Mouse (Mus musculus): Measurements from ENCODE around the gene Lce1e. TPM values are rescaled to one million over a fixed set of nuclear protein-coding genes. Genes with fewer than 3 reads are reported as not detected.
"Not testable (repeated sequence)": the region's sequence is repeated elsewhere in the genome, so short reads cannot be mapped to it uniquely, and the experiment has no call there.

The Lce1e gene
- polyA plus RNA-seq, 2 experiments = not detected

DNA sequence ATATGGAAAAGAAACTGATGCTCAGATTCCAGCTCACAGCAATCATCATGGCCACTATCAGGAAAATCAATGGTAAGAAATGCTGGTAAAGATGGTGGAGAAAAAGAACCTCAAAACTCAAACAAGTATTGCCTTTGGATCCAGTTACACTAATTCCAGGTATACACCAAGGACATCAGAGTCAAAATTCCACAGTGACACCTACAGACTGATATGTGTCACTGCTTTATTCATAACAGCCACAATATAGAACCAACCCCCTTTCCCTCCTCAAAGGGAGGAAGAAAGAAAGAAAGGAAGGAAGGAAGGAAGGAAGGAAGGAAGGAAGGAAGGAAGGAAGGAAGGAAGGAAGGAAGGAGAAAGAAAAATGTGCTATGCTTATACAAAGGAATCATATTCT, 6.2 kb upstream of the Lce1e start:
- Histone ChIP-seq H3K9ac (ENCODE audit: low read depth, low read length, severe bottlenecking) (no peak overlapping the region), H3K36me3 (ENCODE audit: control insufficient read depth, insufficient read depth, low read length) (no peaks in the 10 kb centered on the region), H3K27ac (replicated peaks; ENCODE audit: low read depth, low read length) (no peak overlapping the region), H3K27me3 (ENCODE audit: control insufficient read depth, insufficient read depth, low read length) (no peaks in the 10 kb centered on the region), H3K4me2 (replicated peaks; ENCODE audit: low read depth, low read length, severe bottlenecking) (no peak overlapping the region), H3K4me1 (ENCODE audit: control insufficient read depth, insufficient read depth, low read length) (no peaks in the 10 kb centered on the region), H3K4me3 (replicated peaks; ENCODE audit: low read length) (no peak overlapping the region), H3K9me3 (ENCODE audit: control insufficient read depth, low read length) (no peaks in the 10 kb centered on the region)
- DNase-seq (ENCODE audit: low spot score) (no peak), ATAC-seq (ENCODE audit: low FRiP score, low read depth) (no peak)
- TF ChIP-seq POLR2A (IDR thresholded peaks at IDR 0.05; ENCODE audit: borderline replicate concordance, extremely low read depth, insufficient read depth, insufficient read length) = no peak

DNA sequence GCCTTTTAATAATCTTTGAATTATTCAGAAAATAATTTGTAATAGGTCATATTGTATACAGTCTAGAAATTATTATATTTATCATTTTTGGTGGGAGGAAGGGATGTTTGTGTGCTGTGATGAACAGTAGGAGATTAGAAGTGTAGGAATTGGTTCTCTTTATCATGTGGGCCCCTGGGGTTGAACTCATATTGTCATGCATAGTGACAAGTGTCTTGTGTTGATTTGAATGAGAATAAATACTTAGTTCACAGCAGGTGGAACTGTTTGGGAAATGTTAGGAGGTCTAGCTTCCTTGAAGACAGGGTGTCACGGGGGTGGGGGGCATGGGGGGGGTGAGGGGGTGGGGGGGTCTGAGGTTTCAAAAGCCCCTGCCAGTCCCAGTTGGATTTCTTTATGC, 14.3 kb downstream of the Lce1e start:
- Histone ChIP-seq H3K27me3 (ENCODE audit: control insufficient read depth, insufficient read depth, low read length) (no peaks in the 10 kb centered on the region), H3K27ac (replicated peaks; ENCODE audit: low read depth, low read length) (no peak overlapping the region), H3K4me1 (ENCODE audit: control insufficient read depth, insufficient read depth, low read length) (no peaks in the 10 kb centered on the region), H3K9me3 (ENCODE audit: control insufficient read depth, low read length) (no peaks in the 10 kb centered on the region), H3K4me2 (replicated peaks; ENCODE audit: low read depth, low read length, severe bottlenecking) (no peak overlapping the region), H3K9ac (ENCODE audit: low read depth, low read length, severe bottlenecking) (no peak overlapping the region), H3K36me3 (ENCODE audit: control insufficient read depth, insufficient read depth, low read length) (no peaks in the 10 kb centered on the region), H3K4me3 (replicated peaks; ENCODE audit: low read length) (no peak overlapping the region)
- ATAC-seq (ENCODE audit: low FRiP score, low read depth) (no peak), DNase-seq (ENCODE audit: low spot score) (no peak)
- 43% methylated on average over 1 of the region's 1 CpGs for WGBS
- TF ChIP-seq POLR2A (IDR thresholded peaks at IDR 0.05; ENCODE audit: borderline replicate concordance, extremely low read depth, insufficient read depth, insufficient read length) = no peak

DNA sequence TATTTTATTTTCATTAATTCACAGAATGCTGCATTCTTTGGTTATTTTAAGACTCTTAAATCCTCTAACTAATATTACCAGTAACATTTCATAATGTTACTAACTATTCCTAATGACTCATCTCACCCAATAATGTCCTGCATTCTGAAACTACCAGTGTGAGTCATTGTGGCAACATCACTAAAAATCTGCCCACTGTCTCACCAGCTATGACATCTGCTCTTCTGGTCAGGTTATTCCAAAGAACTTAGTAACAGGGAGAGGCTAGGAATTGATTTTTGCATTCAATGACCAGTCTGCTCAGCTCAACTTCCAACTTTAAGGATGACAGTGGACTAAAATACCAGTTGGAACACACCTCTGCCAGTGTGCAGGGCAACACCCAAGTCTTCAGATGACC, 17.2 kb downstream of the Lce1e start:
- Histone ChIP-seq H3K9ac (ENCODE audit: low read depth, low read length, severe bottlenecking) (no peak overlapping the region), H3K9me3 (ENCODE audit: control insufficient read depth, low read length) (no peaks in the 10 kb centered on the region), H3K4me3 (replicated peaks; ENCODE audit: low read length) (no peak overlapping the region), H3K4me1 (ENCODE audit: control insufficient read depth, insufficient read depth, low read length) (no peaks in the 10 kb centered on the region), H3K27me3 (ENCODE audit: control insufficient read depth, insufficient read depth, low read length) (no peaks in the 10 kb centered on the region), H3K4me2 (replicated peaks; ENCODE audit: low read depth, low read length, severe bottlenecking) (no peak overlapping the region), H3K27ac (replicated peaks; ENCODE audit: low read depth, low read length) (no peak overlapping the region), H3K36me3 (ENCODE audit: control insufficient read depth, insufficient read depth, low read length) (no peaks in the 10 kb centered on the region)
- no peak for TF ChIP-seq POLR2A (IDR thresholded peaks at IDR 0.05; ENCODE audit: borderline replicate concordance, extremely low read depth, insufficient read depth, insufficient read length)
- ATAC-seq (ENCODE audit: low FRiP score, low read depth) = no peak
- no peak for DNase-seq (ENCODE audit: low spot score)

DNA sequence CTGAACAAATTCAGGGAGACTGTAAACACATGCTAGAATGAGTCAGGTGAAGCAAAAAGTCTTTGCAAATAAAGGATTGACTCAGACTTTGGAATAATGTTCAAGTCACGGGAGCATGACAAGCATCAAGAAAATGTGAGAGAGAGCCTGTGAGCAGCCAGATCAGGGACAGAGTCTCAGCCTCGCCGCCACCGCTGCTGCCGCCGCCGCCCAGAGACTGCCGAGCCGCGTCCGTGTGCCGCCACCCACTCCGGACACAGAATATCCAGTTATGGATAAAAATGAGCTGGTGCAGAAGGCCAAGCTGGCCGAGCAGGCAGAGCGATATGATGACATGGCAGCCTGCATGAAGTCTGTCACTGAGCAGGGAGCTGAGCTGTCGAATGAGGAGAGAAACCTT, 19.7 kb downstream of the Lce1e start:
- not testable (repeated sequence) for H3K27me3 ChIP-seq (ENCODE audit: control insufficient read depth, insufficient read depth, low read length); H3K36me3 ChIP-seq (ENCODE audit: control insufficient read depth, insufficient read depth, low read length); H3K9ac ChIP-seq (ENCODE audit: low read depth, low read length, severe bottlenecking); H3K4me2 ChIP-seq (replicated peaks; ENCODE audit: low read depth, low read length, severe bottlenecking); DNase-seq (ENCODE audit: low spot score); H3K27ac ChIP-seq (replicated peaks; ENCODE audit: low read depth, low read length); ATAC-seq (ENCODE audit: low FRiP score, low read depth); H3K9me3 ChIP-seq (ENCODE audit: control insufficient read depth, low read length); H3K4me1 ChIP-seq (ENCODE audit: control insufficient read depth, insufficient read depth, low read length); H3K4me3 ChIP-seq (replicated peaks; ENCODE audit: low read length)
- WGBS = 72% methylated on average over 16 of the region's 16 CpGs

DNA sequence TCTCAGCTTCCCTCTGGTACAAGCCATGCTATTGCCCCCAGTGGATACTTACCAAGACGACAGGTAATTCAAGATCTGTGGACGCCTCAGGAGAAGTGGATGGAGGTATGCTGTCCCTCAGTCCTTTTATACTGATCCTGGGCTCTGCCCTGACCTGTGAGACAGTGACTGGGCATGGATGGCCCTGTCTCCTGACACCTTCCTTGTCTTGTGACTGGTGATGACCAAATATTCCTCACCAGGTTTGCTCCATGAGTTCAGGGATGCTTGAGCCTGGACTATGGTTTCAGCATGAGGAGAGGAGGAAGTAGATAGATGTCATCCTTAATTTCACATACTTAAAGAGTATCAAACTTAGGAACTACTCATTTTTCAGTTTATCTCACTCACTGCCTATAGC, 21.8 kb downstream of the Lce1e start, which contains the start of gene Lce1d:
Lce1d (minus strand) TSS at position 101 of the 400 bp plus-strand sequence.
- Histone ChIP-seq H3K9me3 (ENCODE audit: control insufficient read depth, low read length) (no peaks in the 10 kb centered on the region), H3K9ac (ENCODE audit: low read depth, low read length, severe bottlenecking) (no peak within 1 kb of the TSS), H3K36me3 (ENCODE audit: control insufficient read depth, insufficient read depth, low read length) (no peaks in the 10 kb centered on the region), H3K4me3 (replicated peaks; ENCODE audit: low read length) (no peak within 1 kb of the TSS), H3K27ac (replicated peaks; ENCODE audit: low read depth, low read length) (no peak within 1 kb of the TSS), H3K4me2 (replicated peaks; ENCODE audit: low read depth, low read length, severe bottlenecking) (no peak within 1 kb of the TSS), H3K4me1 (ENCODE audit: control insufficient read depth, insufficient read depth, low read length) (no peaks in the 10 kb centered on the region), H3K27me3 (ENCODE audit: control insufficient read depth, insufficient read depth, low read length) (no peaks in the 10 kb centered on the region)
- 64% methylated on average over 2 of the region's 2 CpGs for WGBS
- DNase-seq (ENCODE audit: low spot score) (no peak), ATAC-seq (ENCODE audit: low FRiP score, low read depth) (no peak)
- TF ChIP-seq POLR2A (IDR thresholded peaks at IDR 0.05; ENCODE audit: borderline replicate concordance, extremely low read depth, insufficient read depth, insufficient read length) = no peak

DNA sequence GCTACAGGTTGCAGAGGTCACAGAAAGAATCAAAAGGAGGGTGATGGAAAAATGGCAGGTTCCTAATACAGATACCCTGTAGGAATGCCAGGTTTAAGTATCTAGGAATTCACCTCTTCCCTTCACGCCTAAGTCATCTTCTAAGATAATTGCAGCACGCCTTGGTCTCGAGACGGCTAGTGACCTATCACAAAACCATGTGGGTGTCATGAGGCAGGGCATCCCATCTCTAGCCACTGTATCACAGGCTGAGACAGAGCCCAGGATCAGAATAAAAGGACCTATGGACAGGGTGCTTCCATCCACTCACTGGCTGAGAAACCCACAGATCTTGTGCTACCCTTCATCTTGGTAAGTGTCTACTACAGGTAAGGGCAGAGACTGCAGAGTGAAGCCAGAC, 29.9 kb downstream of the Lce1e start, which contains the start of gene Lce1c:
Lce1c (plus strand) TSS at position 301 of the 400 bp plus-strand sequence.
- 94% methylated on average over 4 of the region's 4 CpGs for WGBS
- ATAC-seq (ENCODE audit: low FRiP score, low read depth) = no peak
- no peak for TF ChIP-seq POLR2A (IDR thresholded peaks at IDR 0.05; ENCODE audit: borderline replicate concordance, extremely low read depth, insufficient read depth, insufficient read length)

More for the DNA sequence above, 29.9 kb downstream of the Lce1e start, which contains the start of gene Lce1c:
- no peaks in the 10 kb centered on the region for H3K4me1 ChIP-seq (ENCODE audit: control insufficient read depth, insufficient read depth, low read length)
- H3K36me3 ChIP-seq (ENCODE audit: control insufficient read depth, insufficient read depth, low read length) = no peaks in the 10 kb centered on the region
- no peak within 1 kb of the TSS for H3K27ac ChIP-seq (replicated peaks; ENCODE audit: low read depth, low read length)
- no peak within 1 kb of the TSS for H3K4me3 ChIP-seq (replicated peaks; ENCODE audit: low read length)
- no peaks in the 10 kb centered on the region for H3K27me3 ChIP-seq (ENCODE audit: control insufficient read depth, insufficient read depth, low read length)
- no peak within 1 kb of the TSS for H3K9ac ChIP-seq (ENCODE audit: low read depth, low read length, severe bottlenecking)
- DNase-seq (ENCODE audit: low spot score) = no peak
- H3K9me3 ChIP-seq (ENCODE audit: control insufficient read depth, low read length) = no peaks in the 10 kb centered on the region
- H3K4me2 ChIP-seq (replicated peaks; ENCODE audit: low read depth, low read length, severe bottlenecking) = no peak within 1 kb of the TSS
